Mouse (Mus musculus) c-Kit-positive CD71-positive TER-119-negative erythroid progenitor cells, embryonic 14.5 days (primary cell): ENCODE data around the gene Rhbdd1.

Source experiments
- DNase-seq: peaks from one replicate; pipeline ENCODE4 v3.0.0-alpha.2; 2013; ENCODE audit warnings: low read depth

Rhbdd1 gene

GRCm38 (mm10) chr1:82316111-82316745, at the start of gene Rhbdd1:
TSS of gene Rhbdd1 (plus strand) at chr1:82316452.
- peak; percentile 93 for DNase-seq

GRCm38 (mm10) chr1:82267547-82267946, 48.7 kb upstream of the Rhbdd1 start:
- DNase-seq, result no peak

GRCm38 (mm10) chr1:82272231-82272630, 44.0 kb upstream of the Rhbdd1 start:
- DNase-seq, result no peak

GRCm38 (mm10) chr1:82273529-82273928, 42.7 kb upstream of the Rhbdd1 start:
- DNase-seq, result no peak

- no peak for DNase-seq
These were observed 41.9 kb upstream of the Rhbdd1 start for GRCm38 (mm10) chr1:82274361-82274760.

- DNase-seq, result no peak
These were observed 36.5 kb upstream of the Rhbdd1 start for GRCm38 (mm10) chr1:82279768-82280167.

- DNase-seq, result no peak
These were observed 34.4 kb upstream of the Rhbdd1 start for GRCm38 (mm10) chr1:82281823-82282222.

GRCm38 (mm10) chr1:82282992-82283611, 33.1 kb upstream of the Rhbdd1 start:
- peak; percentile 65 for DNase-seq

- DNase-seq, result no peak
These were observed 32.4 kb upstream of the Rhbdd1 start for GRCm38 (mm10) chr1:82283901-82284301.

GRCm38 (mm10) chr1:82284403-82284802, 31.8 kb upstream of the Rhbdd1 start:
- no peak for DNase-seq

GRCm38 (mm10) chr1:82285461-82286189, 30.6 kb upstream of the Rhbdd1 start:
- DNase-seq, result no peak

GRCm38 (mm10) chr1:82286190-82287051, 29.8 kb upstream of the Rhbdd1 start:
- DNase-seq, result no peak

GRCm38 (mm10) chr1:82287052-82287775, 29.0 kb upstream of the Rhbdd1 start:
- DNase-seq, result no peak

GRCm38 (mm10) chr1:82287776-82288325, 28.4 kb upstream of the Rhbdd1 start:
- no peak for DNase-seq

GRCm38 (mm10) chr1:82288421-82288990, 27.7 kb upstream of the Rhbdd1 start:
- DNase-seq, result no peak

- DNase-seq, result no peak
These were observed 26.9 kb upstream of the Rhbdd1 start for GRCm38 (mm10) chr1:82289116-82289989.

- DNase-seq, result no peak
These were observed 26.1 kb upstream of the Rhbdd1 start for GRCm38 (mm10) chr1:82289990-82290681.

GRCm38 (mm10) chr1:82290723-82291150, 25.5 kb upstream of the Rhbdd1 start:
- DNase-seq, result no peak

GRCm38 (mm10) chr1:82291151-82291797, 25.0 kb upstream of the Rhbdd1 start, which contains the start of gene Irs1:
TSS of gene Irs1 (minus strand) at chr1:82291416.
- no peak for DNase-seq
